ENCODE assay signal across 17 mouse cellular contexts in the genomic region with DNA sequence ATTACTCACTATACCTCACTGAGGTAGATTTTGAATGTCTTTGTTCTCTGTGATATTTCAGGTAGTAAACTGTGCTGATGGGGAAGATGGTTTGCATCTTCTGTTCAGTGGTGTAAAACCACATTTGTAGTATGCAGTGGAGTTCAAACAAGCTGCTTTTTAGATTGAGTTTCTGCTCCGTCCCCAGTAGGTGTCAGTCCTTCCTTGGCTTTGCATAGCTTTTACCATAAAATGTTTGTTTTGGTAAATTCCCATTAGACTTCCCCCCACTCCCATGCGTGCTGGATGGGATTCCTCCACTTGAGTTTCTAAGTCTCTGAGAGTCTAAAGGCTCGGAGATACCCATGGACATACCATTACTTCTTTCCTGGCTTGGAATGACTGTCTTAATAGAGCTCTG.
DNase-seq lines count a peak whose midpoint lies in the region; ATAC-seq and TF ChIP-seq lines count a peak whose summit lies in the region.
"Had no signal": no experiment of that assay in that cellular context is flagged by ENCODE, and none has a peak within 500 bp of the region (broad histone marks: within the 10 kb centered on the region; RNA-seq: fewer than 3 reads in every experiment).

No protein-coding gene starts in this region.

- H3K9ac ChIP-seq in forebrain, postnatal 0 days: no peak overlapping the region
- H3K9ac ChIP-seq in forebrain, embryonic 12.5 days: no peak overlapping the region
- H3K9ac ChIP-seq in lung, embryonic 14.5 days: no peak overlapping the region
- no peak overlapping the region for H3K9ac ChIP-seq in MEL (ENCODE audit: control insufficient read depth, low read depth, low read length, poor library complexity, severe bottlenecking)
- H3K9ac ChIP-seq in hindbrain, embryonic 11.5 days (ENCODE audit: low read depth, low read length): no peak overlapping the region
- H3K9ac ChIP-seq: hindbrain, embryonic 15.5 days; stomach, embryonic 15.5 days had no signal

- H3K4me3 ChIP-seq in forebrain, postnatal 0 days (ENCODE audit: low read depth, low read length): no peak overlapping the region
- no peak overlapping the region for H3K4me3 ChIP-seq in forebrain, embryonic 12.5 days (replicated peaks)
- H3K4me3 ChIP-seq in lung, embryonic 14.5 days (ENCODE audit: low read depth, low read length): no peak overlapping the region
- H3K4me3 ChIP-seq in MEL (ENCODE audit: control insufficient read depth in 1 of 2, insufficient read depth in 1 of 2, low read depth in 2 of 2, low read length in 2 of 2): no peak overlapping the region
- H3K4me3 ChIP-seq in hindbrain, embryonic 11.5 days (ENCODE audit: low read depth, low read length): no peak overlapping the region
- H3K4me3 ChIP-seq: hindbrain, embryonic 15.5 days; stomach, embryonic 15.5 days had no signal

- no peak for TF ChIP-seq EP300 in MEL (IDR thresholded peaks at IDR 0.05; ENCODE audit: low read depth in 1 of 2, low read length in 2 of 2)

- no peaks in the 10 kb centered on the region for H3K36me3 ChIP-seq in forebrain, postnatal 0 days (ENCODE audit: insufficient read depth)
- H3K36me3 ChIP-seq in forebrain, embryonic 12.5 days (replicated peaks): no peaks in the 10 kb centered on the region
- H3K36me3 ChIP-seq in lung, embryonic 14.5 days (ENCODE audit: insufficient read depth): no peaks in the 10 kb centered on the region
- no peaks in the 10 kb centered on the region for H3K36me3 ChIP-seq in MEL (ENCODE audit: control insufficient read depth in 1 of 2, insufficient read depth in 2 of 2, low read length in 2 of 2)
- H3K36me3 ChIP-seq in hindbrain, embryonic 11.5 days (ENCODE audit: control insufficient read depth, insufficient read depth, low read length): no peaks in the 10 kb centered on the region
- H3K36me3 ChIP-seq: hindbrain, embryonic 15.5 days; stomach, embryonic 15.5 days had no signal

- DNase-seq in forebrain, postnatal 0 days: peak; percentile 11
- DNase-seq in lung, embryonic 14.5 days: peak; percentile 54
- no peak for DNase-seq in lung, postnatal 25 days (ENCODE audit: low spot score)
- DNase-seq in MEL (ENCODE audit: low read depth, low spot score): no peak
- peak; percentile 39 for DNase-seq in thymus, postnatal 14 days
- no peak for DNase-seq in left cerebral cortex, postnatal 25 days (ENCODE audit: low spot score in 2 of 2)
- no peak for DNase-seq in hindbrain, embryonic 11.5 days (ENCODE audit: low spot score)
- DNase-seq: B cell, adult 2 months; gastrocnemius, postnatal 25 days; heart, postnatal 14 days; kidney, adult 18-20 months; left cerebral cortex, postnatal 4 days; spleen, adult 18-20 months had no signal

- 67% methylated on average over 3 of the region's 3 CpGs for WGBS in forebrain, postnatal 0 days
- 71% methylated on average over 3 of the region's 3 CpGs for WGBS in forebrain, embryonic 12.5 days
- 50% methylated on average over 3 of the region's 3 CpGs for WGBS in lung, embryonic 14.5 days
- 63% methylated on average over 3 of the region's 3 CpGs for WGBS in hindbrain, embryonic 11.5 days

- no peaks in the 10 kb centered on the region for H3K79me2 ChIP-seq in MEL (ENCODE audit: control insufficient read depth, insufficient read depth, low read length, poor library complexity)

- TF ChIP-seq CTCF in forebrain, postnatal 0 days (IDR thresholded peaks at IDR 0.05; ENCODE audit: low read depth): peak; percentile 33; the same call in 1 of the 2 replicates
- peak; percentile 50 for TF ChIP-seq CTCF in lung, embryonic 14.5 days (IDR thresholded peaks at IDR 0.05; ENCODE audit: low read depth)
- peak in 1 of 3 experiments; percentile 7; a peak in 1 of 6 replicates for TF ChIP-seq CTCF in MEL (IDR thresholded peaks at IDR 0.05 in 2 of 3, conservative IDR thresholded peaks at IDR 0.05 in 1 of 3; ENCODE audit: control insufficient read depth in 1 of 3, insufficient read depth in 1 of 3, low read depth in 2 of 3, low read length in 3 of 3, poor library complexity in 1 of 3, severe bottlenecking in 1 of 3)

- peak; percentile 17; the same call in 1 of the 2 replicates for TF ChIP-seq RAD21 in MEL (IDR thresholded peaks at IDR 0.05; ENCODE audit: low read depth, low read length)

- H3K9me3 ChIP-seq in forebrain, postnatal 0 days (ENCODE audit: low read length): no peaks in the 10 kb centered on the region
- no peaks in the 10 kb centered on the region for H3K9me3 ChIP-seq in forebrain, embryonic 12.5 days
- no peaks in the 10 kb centered on the region for H3K9me3 ChIP-seq in lung, embryonic 14.5 days (ENCODE audit: low read depth, low read length)
- no peaks in the 10 kb centered on the region for H3K9me3 ChIP-seq in MEL (replicated peaks; ENCODE audit: insufficient read depth, low read length)
- no peaks in the 10 kb centered on the region for H3K9me3 ChIP-seq in hindbrain, embryonic 11.5 days (ENCODE audit: control insufficient read depth, low read length)
- H3K9me3 ChIP-seq: hindbrain, embryonic 15.5 days; stomach, embryonic 15.5 days had no signal

- H3K27ac ChIP-seq in forebrain, postnatal 0 days (ENCODE audit: low read depth, low read length): no peak overlapping the region
- no peak overlapping the region for H3K27ac ChIP-seq in forebrain, embryonic 12.5 days
- no peak overlapping the region for H3K27ac ChIP-seq in lung, embryonic 14.5 days (ENCODE audit: low read depth)
- no peak overlapping the region for H3K27ac ChIP-seq in MEL (ENCODE audit: control insufficient read depth, low read depth, low read length)
- H3K27ac ChIP-seq in hindbrain, embryonic 11.5 days (ENCODE audit: low read depth, low read length): no peak overlapping the region
- H3K27ac ChIP-seq: hindbrain, embryonic 15.5 days; stomach, embryonic 15.5 days had no signal

- TF ChIP-seq POLR2A in MEL (IDR thresholded peaks at IDR 0.05; ENCODE audit: control insufficient read depth in 1 of 2, insufficient read depth in 1 of 2, low read depth in 1 of 2, low read length in 2 of 2, poor library complexity in 1 of 2): no peak

- ATAC-seq in forebrain, postnatal 0 days: no peak
- ATAC-seq in forebrain, embryonic 12.5 days (ENCODE audit: low FRiP score): no peak
- no peak for ATAC-seq in lung, embryonic 14.5 days (ENCODE audit: insufficient read depth)
- no peak for ATAC-seq in hindbrain, embryonic 11.5 days (ENCODE audit: low FRiP score)

- intact Hi-C loops in left cerebral cortex, postnatal 25 days (cut with DNase I): no loop called here

- no peaks in the 10 kb centered on the region for H3K4me1 ChIP-seq in forebrain, postnatal 0 days (ENCODE audit: insufficient read depth)
- H3K4me1 ChIP-seq in forebrain, embryonic 12.5 days: no peaks in the 10 kb centered on the region
- no peaks in the 10 kb centered on the region for H3K4me1 ChIP-seq in lung, embryonic 14.5 days (ENCODE audit: insufficient read depth)
- H3K4me1 ChIP-seq in MEL (ENCODE audit: control insufficient read depth in 1 of 2, insufficient read depth in 2 of 2, low read length in 2 of 2): peaks cover 0 to 3% of the 10 kb centered on the region in 2 experiments; a peak in 1 of 4 replicates
- no peaks in the 10 kb centered on the region for H3K4me1 ChIP-seq in hindbrain, embryonic 11.5 days (replicated peaks; ENCODE audit: control insufficient read depth, insufficient read depth, low read length)
- H3K4me1 ChIP-seq: hindbrain, embryonic 15.5 days; stomach, embryonic 15.5 days had no signal

- no peaks in the 10 kb centered on the region for H3K27me3 ChIP-seq in forebrain, postnatal 0 days (ENCODE audit: insufficient read depth, low read length)
- H3K27me3 ChIP-seq in forebrain, embryonic 12.5 days: no peaks in the 10 kb centered on the region
- no peaks in the 10 kb centered on the region for H3K27me3 ChIP-seq in lung, embryonic 14.5 days (ENCODE audit: insufficient read depth, low read length)
- no peaks in the 10 kb centered on the region for H3K27me3 ChIP-seq in MEL (ENCODE audit: control insufficient read depth in 1 of 2, insufficient read depth in 2 of 2, low read length in 2 of 2)
- H3K27me3 ChIP-seq in hindbrain, embryonic 11.5 days (ENCODE audit: control insufficient read depth, insufficient read depth, low read length): no peaks in the 10 kb centered on the region
- H3K27me3 ChIP-seq: hindbrain, embryonic 15.5 days; stomach, embryonic 15.5 days had no signal

- no peak overlapping the region for H3K4me2 ChIP-seq in forebrain, postnatal 0 days (ENCODE audit: low read depth)
- no peak overlapping the region for H3K4me2 ChIP-seq in forebrain, embryonic 12.5 days
- H3K4me2 ChIP-seq in lung, embryonic 14.5 days: no peak overlapping the region
- H3K4me2 ChIP-seq in hindbrain, embryonic 11.5 days (replicated peaks; ENCODE audit: low read depth, low read length): no peak overlapping the region
- H3K4me2 ChIP-seq: hindbrain, embryonic 15.5 days; liver, embryonic 11.5 days; stomach, embryonic 15.5 days had no signal

TF ChIP-seq in MEL, 35 proteins besides CTCF, POLR2A, EP300 and RAD21:
- TF ChIP-seq ZKSCAN1 (IDR thresholded peaks at IDR 0.05; ENCODE audit: low read depth, low read length) (no peak), CHD1 (IDR thresholded peaks at IDR 0.05; ENCODE audit: low read depth, low read length) (no peak), SMC3 (IDR thresholded peaks at IDR 0.05; ENCODE audit: low read depth, low read length) (no peak), TCF12 (IDR thresholded peaks at IDR 0.05; ENCODE audit: low read depth, low read length) (no peak), KAT2A (conservative IDR thresholded peaks at IDR 0.05; ENCODE audit: low read depth, low read length) (no peak), MAFK (IDR thresholded peaks at IDR 0.05; ENCODE audit: borderline replicate concordance, low read depth, low read length) (no peak)

Comparison
In these comparisons a context has a peak if more than half of its experiments do, and no peak if none do; other contexts are left out.
1. DNase-seq: peak in forebrain, postnatal 0 days (single experiment), lung, embryonic 14.5 days (single experiment) and thymus, postnatal 14 days (single experiment); none in lung, postnatal 25 days (single experiment), MEL (single experiment), left cerebral cortex, postnatal 25 days (0 of 2) and hindbrain, embryonic 11.5 days (single experiment).